Mouse (Mus musculus) spleen, adult 2 months (tissue): ENCODE data around the gene Mia.

Source experiments
- CTCF ChIP-seq: fragments of 200-500 bp; IDR thresholded peaks from 2 replicates; pipeline ENCODE4 v1.5.1; 2011; ENCODE audit warnings: mild to moderate bottlenecking, inconsistent platforms; ENCODE audit not compliant: insufficient read depth, insufficient read length, insufficient replicate concordance; ENCODE audit errors: extremely low read depth
- POLR2A ChIP-seq: fragments of 200-500 bp; IDR thresholded peaks from 2 replicates; pipeline ENCODE4 v1.6.1; 2011; ENCODE audit warnings: low read depth, low read length, inconsistent platforms

- no peak for TF ChIP-seq CTCF
- no peak for TF ChIP-seq POLR2A
These were observed 6.1 kb downstream of the Mia start for GRCm38 (mm10) chr7:27174896-27175295.
